Mouse (Mus musculus) kidney, embryonic 16.5 days (tissue): ENCODE measurements around the gene Mypn. TPM values are rescaled to one million over a fixed set of nuclear protein-coding genes. Genes with fewer than 3 reads are reported as not detected.

Experiments used
- ATAC-seq: fragments of 200-750 bp; cut with Nextera tagmentation; 2 replicates; pipeline ENCODE4 v1.8.0; 2017; ENCODE audit warnings: moderate TSS enrichment; ENCODE audit not compliant: low FRiP score, low TSS enrichment
- H3K27ac ChIP-seq: fragments of 300-500 bp; sonication (generic); 2 replicates; pipeline ENCODE4 v1.5.1; 2014; ENCODE audit warnings: low read length
- H3K27me3 ChIP-seq: fragments of 300-500 bp; sonication (generic); 2 replicates; pipeline ENCODE4 v1.6.1; 2014; ENCODE audit warnings: low read length, control low read depth, mixed read lengths; ENCODE audit not compliant: insufficient read depth
- H3K36me3 ChIP-seq: fragments of 300-500 bp; sonication (generic); 2 replicates; pipeline ENCODE4 v1.6.1; 2014; ENCODE audit warnings: low read length, control low read depth, mixed read lengths; ENCODE audit not compliant: insufficient read depth
- H3K4me1 ChIP-seq: fragments of 300-500 bp; sonication (generic); 2 replicates; pipeline ENCODE4 v1.6.1; 2014; ENCODE audit warnings: low read length, control low read depth, mixed read lengths; ENCODE audit not compliant: insufficient read depth
- H3K4me2 ChIP-seq: fragments of 300-500 bp; sonication (generic); replicated peaks from 2 replicates; pipeline ENCODE4 v1.6.1; 2014; ENCODE audit warnings: low read depth, low read length
- H3K4me3 ChIP-seq: fragments of 300-500 bp; sonication (generic); 2 replicates; pipeline ENCODE4 v1.5.1; 2014; ENCODE audit warnings: mild to moderate bottlenecking, low read length
- H3K9ac ChIP-seq: fragments of 300-500 bp; sonication (generic); replicated peaks from 2 replicates; pipeline ENCODE4 v1.6.1; 2014; ENCODE audit warnings: low read length
- H3K9me3 ChIP-seq: fragments of 300-500 bp; sonication (generic); 2 replicates; pipeline ENCODE4 v1.6.1; 2016; ENCODE audit warnings: low read length, control low read depth
- WGBS: fragments of 180-500 bp; shearing (Covaris S2); extraction: QIAGEN DNeasy Blood & Tissue Kit; methylation state at CpG from one replicate; pipeline ENCODE4 v1.1.7; 2014; 5-methylcytosine and 5-hydroxymethylcytosine counted together
- polyA plus RNA-seq: library from polyadenylated mRNA; unstranded; fragments of >200 nt; fragmentation: Nextera tagmentation; extraction: Ambion mirVana; gene quantifications from 2 replicates; pipeline ENCODE4 v1.2.1, GENCODE M21; 2015

Mypn gene
- polyA plus RNA-seq, 1 experiment from 2014 or later: 0.10 TPM

GRCm38 (mm10) chr10:63124016-63124415 lies 79.7 kb downstream of the Mypn start:
- H3K27me3 ChIP-seq: no peaks in the 10 kb centered on the region
- no peak overlapping the region for H3K4me2 ChIP-seq
- H3K4me1 ChIP-seq: no peaks in the 10 kb centered on the region
- 92% methylated on average over 10 of the region's 10 CpGs for WGBS
- H3K9ac ChIP-seq: no peak overlapping the region
- no peaks in the 10 kb centered on the region for H3K9me3 ChIP-seq
- H3K4me3 ChIP-seq: no peak overlapping the region
- ATAC-seq: no peak
- H3K27ac ChIP-seq: no peak overlapping the region
- H3K36me3 ChIP-seq: no peaks in the 10 kb centered on the region

- no peak for ATAC-seq
- Histone ChIP-seq H3K9me3 (no peaks in the 10 kb centered on the region), H3K9ac (no peak overlapping the region), H3K36me3 (no peaks in the 10 kb centered on the region), H3K4me1 (no peaks in the 10 kb centered on the region), H3K4me2 (no peak overlapping the region), H3K27me3 (no peaks in the 10 kb centered on the region), H3K4me3 (no peak overlapping the region), H3K27ac (no peak overlapping the region)
- WGBS: 80% methylated on average over 8 of the region's 8 CpGs
Measured at GRCm38 (mm10) chr10:63123141-63123540, 80.6 kb downstream of the Mypn start.

- Histone ChIP-seq H3K9me3 (no peaks in the 10 kb centered on the region), H3K9ac (no peak overlapping the region), H3K36me3 (no peaks in the 10 kb centered on the region), H3K27me3 (no peaks in the 10 kb centered on the region), H3K4me3 (no peak overlapping the region), H3K27ac (no peak overlapping the region), H3K4me1 (no peaks in the 10 kb centered on the region), H3K4me2 (no peak overlapping the region)
- 36% methylated on average over 8 of the region's 8 CpGs for WGBS
- no peak for ATAC-seq
Measured at GRCm38 (mm10) chr10:63122516-63122915, 81.2 kb downstream of the Mypn start.

GRCm38 (mm10) chr10:63121961-63122360 lies 81.8 kb downstream of the Mypn start:
- WGBS: 86% methylated on average over 14 of the region's 14 CpGs
- no peak for ATAC-seq
- H3K4me2 ChIP-seq: no peak overlapping the region
- no peak overlapping the region for H3K27ac ChIP-seq
- no peaks in the 10 kb centered on the region for H3K36me3 ChIP-seq
- H3K9ac ChIP-seq: no peak overlapping the region
- H3K4me1 ChIP-seq: no peaks in the 10 kb centered on the region
- H3K9me3 ChIP-seq: no peaks in the 10 kb centered on the region
- H3K4me3 ChIP-seq: no peak overlapping the region
- H3K27me3 ChIP-seq: no peaks in the 10 kb centered on the region

GRCm38 (mm10) chr10:63119916-63120315 lies 83.8 kb downstream of the Mypn start:
- Histone ChIP-seq H3K27ac (no peak overlapping the region), H3K4me2 (no peak overlapping the region), H3K27me3 (no peaks in the 10 kb centered on the region), H3K4me3 (no peak overlapping the region), H3K36me3 (no peaks in the 10 kb centered on the region), H3K9me3 (no peaks in the 10 kb centered on the region), H3K4me1 (no peaks in the 10 kb centered on the region), H3K9ac (no peak overlapping the region)
- ATAC-seq: no peak
- WGBS: 76% methylated on average over 14 of the region's 14 CpGs

GRCm38 (mm10) chr10:63117583-63117982 lies 86.2 kb downstream of the Mypn start:
- H3K9ac ChIP-seq: no peak overlapping the region
- H3K27ac ChIP-seq: no peak overlapping the region
- no peak for ATAC-seq
- no peaks in the 10 kb centered on the region for H3K4me1 ChIP-seq
- no peaks in the 10 kb centered on the region for H3K27me3 ChIP-seq
- no peak overlapping the region for H3K4me3 ChIP-seq
- no peak overlapping the region for H3K4me2 ChIP-seq
- 91% methylated on average over 8 of the region's 8 CpGs for WGBS
- H3K9me3 ChIP-seq: no peaks in the 10 kb centered on the region
- H3K36me3 ChIP-seq: no peaks in the 10 kb centered on the region

- 92% methylated on average over 9 of the region's 9 CpGs for WGBS
- H3K36me3 ChIP-seq: no peaks in the 10 kb centered on the region
- no peak overlapping the region for H3K4me2 ChIP-seq
- no peak for ATAC-seq
- no peak overlapping the region for H3K4me3 ChIP-seq
- H3K9me3 ChIP-seq: peaks cover 3% of the 10 kb centered on the region; the same call in 1 of the 2 replicates
- no peak overlapping the region for H3K27ac ChIP-seq
- H3K4me1 ChIP-seq: no peaks in the 10 kb centered on the region
- no peak overlapping the region for H3K9ac ChIP-seq
- no peaks in the 10 kb centered on the region for H3K27me3 ChIP-seq
Measured at GRCm38 (mm10) chr10:63116376-63116775, 87.4 kb downstream of the Mypn start.

- H3K27ac ChIP-seq: no peak overlapping the region
- no peaks in the 10 kb centered on the region for H3K36me3 ChIP-seq
- WGBS: 88% methylated on average over 15 of the region's 15 CpGs
- H3K4me1 ChIP-seq: no peaks in the 10 kb centered on the region
- H3K9me3 ChIP-seq: peaks cover 7% of the 10 kb centered on the region; the same call in 1 of the 2 replicates
- H3K4me3 ChIP-seq: no peak overlapping the region
- H3K9ac ChIP-seq: no peak overlapping the region
- H3K27me3 ChIP-seq: no peaks in the 10 kb centered on the region
- ATAC-seq: no peak
- H3K4me2 ChIP-seq: no peak overlapping the region
Measured at GRCm38 (mm10) chr10:63115881-63116280, 87.9 kb downstream of the Mypn start.

GRCm38 (mm10) chr10:63113716-63114360 lies 89.9 kb downstream of the Mypn start:
- Histone ChIP-seq H3K4me1 (no peaks in the 10 kb centered on the region), H3K4me3 (no peak overlapping the region), H3K9ac (no peak overlapping the region), H3K9me3 (peaks cover 7% of the 10 kb centered on the region; the same call in 1 of the 2 replicates), H3K27ac (no peak overlapping the region), H3K36me3 (no peaks in the 10 kb centered on the region), H3K4me2 (no peak overlapping the region), H3K27me3 (no peaks in the 10 kb centered on the region)
- ATAC-seq: no peak
- WGBS: 86% methylated on average over 6 of the region's 6 CpGs

GRCm38 (mm10) chr10:63113027-63113604 lies 90.6 kb downstream of the Mypn start:
- no peak overlapping the region for H3K4me2 ChIP-seq
- no peaks in the 10 kb centered on the region for H3K4me1 ChIP-seq
- H3K9ac ChIP-seq: no peak overlapping the region
- H3K27me3 ChIP-seq: no peaks in the 10 kb centered on the region
- no peak; the same call in 1 of the 2 replicates for ATAC-seq
- H3K4me3 ChIP-seq: no peak overlapping the region
- no peak overlapping the region for H3K27ac ChIP-seq
- H3K9me3 ChIP-seq: peaks cover 7% of the 10 kb centered on the region; the same call in 1 of the 2 replicates
- no peaks in the 10 kb centered on the region for H3K36me3 ChIP-seq
- 51% methylated on average over 5 of the region's 5 CpGs for WGBS
